Mouse (Mus musculus) heart, embryonic 14.5 days (tissue): Measurements from ENCODE around the gene Sipa1l1. TPM values are rescaled to one million over a fixed set of nuclear protein-coding genes. Genes with fewer than 3 reads are reported as not detected.
"Not testable (repeated sequence)": the region's sequence is repeated elsewhere in the genome, so short reads cannot be mapped to it uniquely, and the experiment has no call there.

ENCODE experiments used
- ATAC-seq: fragments of 200-750 bp; cut with Nextera tagmentation; 2 replicates; pipeline ENCODE4 v1.8.0; 2017; ENCODE audit warnings: low read depth, moderate TSS enrichment; ENCODE audit not compliant: insufficient number of reproducible peaks, insufficient read depth, low FRiP score
- H3K27ac ChIP-seq, 2 experiments: fragments of 200-500 bp in 1 of 2; fragments of 300-500 bp in 1 of 2; sonication (generic) in 1 of 2; replicated peaks in 1 of 2; 2 replicates each; pipeline ENCODE4 v1.5.1; 2012 to 2014; ENCODE audit warnings: low read depth in 2 of 2, low read length in 2 of 2, control low read depth in 1 of 2, mild to moderate bottlenecking in 1 of 2, mixed read lengths in 1 of 2; ENCODE audit not compliant: control insufficient read depth in 1 of 2, insufficient read depth in 1 of 2
- H3K27me3 ChIP-seq: fragments of 300-500 bp; sonication (generic); 2 replicates; pipeline ENCODE4 v1.6.1; 2014; ENCODE audit warnings: mild to moderate bottlenecking, low read length, control low read depth; ENCODE audit not compliant: control insufficient read depth, insufficient read depth
- H3K36me3 ChIP-seq: fragments of 300-500 bp; sonication (generic); 2 replicates; pipeline ENCODE4 v1.6.1; 2014; ENCODE audit warnings: mild to moderate bottlenecking, control low read depth, low read length, mixed read lengths; ENCODE audit not compliant: control insufficient read depth, insufficient read depth
- H3K4me1 ChIP-seq, 2 experiments: fragments of 200-500 bp in 1 of 2; fragments of 300-500 bp in 1 of 2; sonication (generic) in 1 of 2; 2 replicates each; pipeline ENCODE4 v1.6.1; 2012 to 2014; ENCODE audit warnings: low read length in 2 of 2, control low read depth in 1 of 2, mixed read lengths in 1 of 2; ENCODE audit not compliant: control insufficient read depth in 2 of 2, insufficient read depth in 2 of 2
- H3K4me2 ChIP-seq: fragments of 300-500 bp; sonication (generic); 2 replicates; pipeline ENCODE4 v1.6.1; 2014; ENCODE audit warnings: mild to moderate bottlenecking, low read length
- H3K4me3 ChIP-seq, 2 experiments: fragments of 200-500 bp in 1 of 2; fragments of 300-500 bp in 1 of 2; sonication (generic) in 1 of 2; 2 replicates each; pipeline ENCODE4 v1.5.1; 2012 to 2014; ENCODE audit warnings: low read length in 2 of 2, mild to moderate bottlenecking in 2 of 2, control low read depth in 1 of 2, low read depth in 1 of 2, moderate library complexity in 1 of 2; ENCODE audit not compliant: control insufficient read depth in 1 of 2, insufficient read depth in 1 of 2
- H3K9ac ChIP-seq: fragments of 300-500 bp; sonication (generic); 2 replicates; pipeline ENCODE4 v1.6.1; 2014; ENCODE audit warnings: mild to moderate bottlenecking, low read length
- H3K9me3 ChIP-seq: fragments of 300-500 bp; sonication (generic); 2 replicates; pipeline ENCODE4 v1.6.1; 2016; ENCODE audit warnings: low read length, control low read depth; ENCODE audit not compliant: control insufficient read depth
- WGBS: fragments of 180-500 bp; shearing (Covaris S2); extraction: QIAGEN DNeasy Blood & Tissue Kit; methylation state at CpG from one replicate; pipeline ENCODE4 v1.1.7; 2014; 5-methylcytosine and 5-hydroxymethylcytosine counted together
- polyA plus RNA-seq: library from polyadenylated mRNA; unstranded; fragments of >200 nt; fragmentation: Nextera tagmentation; extraction: Ambion mirVana; gene quantifications from 2 replicates; pipeline ENCODE4 v1.2.1, GENCODE M21; 2014

Sipa1l1 gene
- polyA plus RNA-seq, 1 experiment from 2014 or later: 25.6 TPM

DNA sequence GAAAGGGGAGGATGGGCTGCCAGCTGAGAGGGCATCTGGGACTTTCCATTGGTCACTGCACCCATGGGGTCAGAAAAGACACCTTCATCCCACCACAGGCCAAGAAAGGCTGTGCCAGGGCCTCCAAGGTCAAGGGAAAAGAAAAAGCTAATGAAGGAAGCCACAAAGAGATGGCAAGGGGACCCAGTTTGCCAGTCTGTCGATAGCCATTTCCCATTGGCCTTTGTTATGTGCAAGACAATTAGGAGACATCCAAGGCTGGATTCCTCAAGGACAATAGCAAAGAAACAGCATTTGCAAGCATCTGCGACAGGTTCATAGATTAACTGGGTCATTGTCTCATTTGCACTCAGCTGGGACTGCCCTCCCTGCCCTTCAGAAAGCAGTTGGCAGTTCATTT lies 316.3 kb downstream of the Sipa1l1 start:
- H3K4me3 ChIP-seq: no peak overlapping the region
- 0 out of 2 replicates have a peak, but pooled peaks cover 3% of the 10 kb centered on the region for H3K9me3 ChIP-seq
- WGBS: 58% methylated on average over 2 of the region's 2 CpGs
- no peaks in the 10 kb centered on the region for H3K27me3 ChIP-seq
- ATAC-seq: no peak
- H3K36me3 ChIP-seq: no peaks in the 10 kb centered on the region
- no peak overlapping the region for H3K9ac ChIP-seq
- H3K27ac ChIP-seq: no peak overlapping the region
- H3K4me2 ChIP-seq: no peak overlapping the region
- peaks cover 7 to 16% of the 10 kb centered on the region in 2 experiments for H3K4me1 ChIP-seq

DNA sequence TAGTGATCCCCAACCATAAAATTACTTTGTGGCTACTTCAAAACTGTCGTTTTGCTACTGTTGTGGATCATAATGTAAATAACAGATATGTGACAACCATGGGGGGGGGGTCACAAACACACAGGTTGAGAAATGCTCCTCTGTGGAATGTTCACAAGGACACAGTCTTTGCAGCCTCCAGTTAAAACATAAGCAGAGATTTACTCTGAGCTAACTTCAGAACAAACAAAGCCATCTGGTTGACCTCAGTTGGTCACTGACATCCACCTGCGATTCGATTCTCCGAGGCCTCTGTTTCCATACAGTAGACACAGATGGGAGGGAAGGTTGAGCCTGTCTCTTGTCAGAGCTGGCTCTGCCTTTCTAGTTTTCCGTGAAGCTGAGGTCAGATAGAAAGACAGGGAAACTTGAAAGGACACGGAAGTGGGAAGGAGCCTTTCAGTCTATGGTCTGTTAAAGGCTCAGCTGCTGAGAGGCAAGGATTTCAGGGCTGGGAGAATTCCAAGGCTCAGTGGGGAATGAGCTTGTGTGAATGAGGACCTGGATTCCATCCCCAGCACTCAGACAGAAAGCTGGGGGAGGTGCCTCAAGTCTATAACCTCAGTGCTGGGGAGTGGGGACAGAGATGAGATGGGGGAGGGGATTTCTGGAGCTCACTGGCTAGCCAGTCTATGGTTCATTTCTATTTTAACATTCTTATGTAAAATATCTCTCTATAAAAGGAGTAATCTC lies 317.9 kb downstream of the Sipa1l1 start:
- Histone ChIP-seq H3K9me3 (0 out of 2 replicates have a peak, but pooled peaks cover 3% of the 10 kb centered on the region), H3K36me3 (no peaks in the 10 kb centered on the region), H3K4me2 (0 out of 2 replicates have a peak overlapping the region, but pooled peaks have one; percentile 3), H3K9ac (no peak overlapping the region), H3K4me1 (peaks cover 7 to 16% of the 10 kb centered on the region in 2 experiments), H3K27me3 (no peaks in the 10 kb centered on the region), H3K27ac (peak overlapping the region; percentile 57 to 75), H3K4me3 (no peak overlapping the region)
- 12% methylated on average over 6 of the region's 6 CpGs for WGBS
- 0 out of 2 replicates have a peak, but pooled peaks have one; percentile 17 for ATAC-seq

DNA sequence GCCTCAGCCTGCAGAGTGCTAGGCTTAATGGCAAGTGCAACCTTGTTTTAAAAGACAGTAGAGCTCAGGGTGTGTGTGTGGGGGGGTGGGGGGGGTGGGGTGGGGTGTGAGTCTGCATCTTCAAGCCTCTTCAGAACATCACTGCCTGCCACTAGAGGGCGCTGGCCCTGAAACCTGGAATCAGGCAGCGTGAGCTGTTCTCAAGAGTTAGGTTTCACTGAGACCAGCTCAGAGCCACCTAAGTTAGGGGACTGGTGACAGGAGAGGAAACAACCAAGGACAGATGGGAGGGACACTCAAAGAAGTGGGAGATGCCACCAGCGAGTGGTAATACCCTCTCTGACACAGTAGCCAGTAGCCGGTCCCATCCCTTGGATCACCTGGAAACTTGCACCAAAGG lies 320.0 kb downstream of the Sipa1l1 start:
- Histone ChIP-seq H3K27me3 (no peaks in the 10 kb centered on the region), H3K9me3 (0 out of 2 replicates have a peak, but pooled peaks cover 3% of the 10 kb centered on the region), H3K27ac (no peak overlapping the region; a peak in 1 of 4 replicates), H3K4me3 (no peak overlapping the region), H3K4me2 (no peak overlapping the region), H3K9ac (no peak overlapping the region), H3K36me3 (no peaks in the 10 kb centered on the region), H3K4me1 (peaks cover 7 to 16% of the 10 kb centered on the region in 2 experiments)
- no peak for ATAC-seq
- 31% methylated on average over 4 of the region's 4 CpGs for WGBS

DNA sequence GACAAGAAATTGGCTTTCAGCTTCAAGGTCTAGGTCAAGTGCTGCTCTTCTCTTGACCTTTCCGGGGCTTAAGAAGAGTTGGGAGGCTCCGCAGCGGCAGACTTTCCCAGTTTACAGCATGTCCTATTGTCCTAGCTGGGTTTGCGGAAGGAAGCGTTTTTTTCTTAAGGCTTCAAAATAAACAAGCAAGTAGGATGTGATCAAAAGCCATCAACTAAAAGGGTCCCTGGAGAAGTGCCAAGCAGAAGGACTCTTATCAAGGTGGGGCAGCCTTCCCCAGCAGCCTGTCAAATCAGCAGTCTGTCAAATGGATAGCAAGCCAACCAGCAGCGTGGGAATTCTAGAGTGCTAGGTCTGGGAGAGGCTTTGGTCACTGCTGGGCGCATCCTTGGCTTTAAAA lies 320.5 kb downstream of the Sipa1l1 start:
- H3K27me3 ChIP-seq: no peaks in the 10 kb centered on the region
- WGBS: 27% methylated on average over 7 of the region's 7 CpGs
- H3K36me3 ChIP-seq: no peaks in the 10 kb centered on the region
- no peaks in the 10 kb centered on the region for H3K9me3 ChIP-seq
- no peak overlapping the region for H3K4me2 ChIP-seq
- no peak overlapping the region for H3K9ac ChIP-seq
- H3K27ac ChIP-seq: no peak overlapping the region
- no peak overlapping the region for H3K4me3 ChIP-seq
- peaks cover 7 to 16% of the 10 kb centered on the region in 2 experiments for H3K4me1 ChIP-seq
- no peak for ATAC-seq

DNA sequence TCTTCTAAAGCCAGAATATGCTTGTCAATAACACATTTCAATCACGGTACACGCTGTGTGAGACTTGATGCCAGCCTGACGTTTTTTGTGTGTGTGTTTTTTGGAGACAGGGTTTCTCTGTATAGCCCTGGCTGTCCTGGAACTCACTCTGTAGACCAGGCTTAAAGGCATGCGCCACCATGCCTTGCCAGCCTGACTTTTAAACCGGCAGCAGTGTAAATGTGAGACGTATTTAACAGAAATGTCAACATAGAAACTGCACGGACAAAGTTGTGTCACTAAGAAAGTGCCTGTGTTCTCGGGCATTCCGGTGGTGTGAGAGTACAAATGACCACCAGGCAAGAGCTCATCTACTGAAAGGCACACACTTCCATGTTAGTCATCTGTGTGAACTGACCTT lies 323.3 kb downstream of the Sipa1l1 start:
- no peak overlapping the region for H3K4me3 ChIP-seq
- no peaks in the 10 kb centered on the region for H3K36me3 ChIP-seq
- no peaks in the 10 kb centered on the region for H3K27me3 ChIP-seq
- WGBS: 84% methylated on average over 9 of the region's 9 CpGs
- no peak overlapping the region for H3K4me2 ChIP-seq
- no peaks in the 10 kb centered on the region for H3K9me3 ChIP-seq
- no peak for ATAC-seq
- H3K27ac ChIP-seq: no peak overlapping the region
- no peak overlapping the region for H3K9ac ChIP-seq
- peaks cover 3 to 6% of the 10 kb centered on the region in 2 experiments; a peak in 1 of 4 replicates for H3K4me1 ChIP-seq

- H3K9ac ChIP-seq, H3K4me1 ChIP-seq, H3K4me2 ChIP-seq, H3K27me3 ChIP-seq, H3K4me3 ChIP-seq, H3K36me3 ChIP-seq, H3K27ac ChIP-seq, H3K9me3 ChIP-seq, ATAC-seq: not testable (repeated sequence)
- 38% methylated on average over 1 of the region's 1 CpGs for WGBS
Measured at GRCm38 (mm10) chr12:82493260-82493659, 324.1 kb downstream of the Sipa1l1 start.

GRCm38 (mm10) chr12:82495936-82496335 lies 326.8 kb downstream of the Sipa1l1 start:
- Histone ChIP-seq H3K4me3 (no peak overlapping the region), H3K9me3 (no peaks in the 10 kb centered on the region), H3K27ac (no peak overlapping the region), H3K36me3 (no peaks in the 10 kb centered on the region), H3K27me3 (no peaks in the 10 kb centered on the region), H3K9ac (no peak overlapping the region), H3K4me1 (no peaks in the 10 kb centered on the region; a peak in 1 of 4 replicates), H3K4me2 (no peak overlapping the region)
- 76% methylated on average over 4 of the region's 4 CpGs for WGBS
- no peak for ATAC-seq
